Mouse (Mus musculus) R1 (cell line): Measurements from ENCODE around the gene Pfkfb2.
"Not testable (repeated sequence)": the region's sequence is repeated elsewhere in the genome, so short reads cannot be mapped to it uniquely, and the experiment has no call there.

Experiments
- DNase-seq: peaks from one replicate; pipeline ENCODE4 v3.0.0-alpha.2; 2018; ENCODE audit warnings: low read depth, low spot score

The Pfkfb2 gene

DNA sequence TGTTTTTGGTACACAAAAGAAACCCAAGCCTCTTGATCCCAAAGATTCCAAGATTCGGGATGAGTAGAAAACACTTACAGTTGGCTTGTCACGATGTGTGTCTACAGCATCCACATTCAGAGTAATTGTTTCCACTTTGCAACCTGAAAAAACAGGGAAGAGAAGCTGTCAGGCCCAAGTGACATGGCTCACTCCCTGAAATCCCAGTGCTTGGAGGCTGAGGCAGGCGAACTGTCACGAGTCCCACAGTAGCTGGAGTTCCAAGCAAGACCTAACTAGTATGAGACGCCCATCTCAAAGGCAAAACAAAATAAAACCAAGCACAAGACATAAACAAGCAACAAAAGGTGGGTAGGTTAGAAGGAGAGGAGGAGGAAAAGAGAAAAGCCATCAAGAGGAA, 30.5 kb downstream of the Pfkfb2 start:
- no peak for DNase-seq

DNA sequence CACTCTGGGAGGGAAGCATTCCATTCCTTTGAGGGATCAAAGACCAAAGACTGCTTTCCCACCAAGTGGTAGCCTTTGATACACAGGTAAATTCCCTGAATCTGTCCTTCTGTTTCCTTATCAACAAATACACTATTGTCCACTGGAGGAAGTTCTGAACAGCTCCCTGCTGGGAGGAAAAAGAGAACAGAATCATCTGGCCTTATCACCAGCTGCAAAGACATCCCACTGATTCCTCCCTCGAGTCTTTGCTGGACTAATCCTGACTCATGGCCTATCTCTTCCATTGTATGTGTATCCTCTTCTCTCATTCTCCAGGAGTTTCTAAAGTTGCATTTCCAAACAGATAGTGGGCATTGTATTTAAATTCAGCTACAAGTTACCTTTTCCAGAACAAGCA, 45.1 kb downstream of the Pfkfb2 start:
- no peak for DNase-seq

- DNase-seq: no peak
Observed at GRCm38 (mm10) chr1:130681656-130682413, 47.2 kb downstream of the Pfkfb2 start.

DNA sequence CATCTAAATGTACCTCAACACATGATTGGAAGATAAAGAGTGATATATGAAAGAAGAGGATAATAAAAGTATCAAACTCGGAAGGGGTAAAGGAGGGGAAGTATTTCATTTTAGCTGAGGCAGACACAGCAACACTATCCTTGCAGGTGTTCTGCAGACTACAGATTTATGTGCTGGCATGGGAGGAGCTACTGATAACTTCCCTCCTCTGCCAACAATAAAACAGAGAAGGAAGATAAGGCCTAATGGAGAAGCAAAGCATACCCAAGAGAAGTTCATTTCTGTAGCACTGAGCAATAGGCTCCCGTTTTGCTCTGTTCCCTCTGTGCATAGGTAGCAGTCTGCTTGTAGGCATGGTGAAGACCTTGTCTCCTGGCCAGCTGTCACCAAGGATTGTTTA, 48.0 kb downstream of the Pfkfb2 start:
- no peak for DNase-seq

- no peak for DNase-seq
Observed at GRCm38 (mm10) chr1:130678551-130678950, 50.5 kb downstream of the Pfkfb2 start.

- DNase-seq: peak; percentile 15
Observed at GRCm38 (mm10) chr1:130663576-130663975, 65.5 kb downstream of the Pfkfb2 start.

GRCm38 (mm10) chr1:130661454-130661853, 67.6 kb downstream of the Pfkfb2 start, which contains the start of gene C4bp:
C4bp (minus strand) TSS chr1:130661632.
- no peak for DNase-seq

GRCm38 (mm10) chr1:130659641-130660040, 69.4 kb downstream of the Pfkfb2 start:
- DNase-seq: not testable (repeated sequence)

GRCm38 (mm10) chr1:130644103-130644502, 85.0 kb downstream of the Pfkfb2 start:
- DNase-seq: peak; percentile 7

DNA sequence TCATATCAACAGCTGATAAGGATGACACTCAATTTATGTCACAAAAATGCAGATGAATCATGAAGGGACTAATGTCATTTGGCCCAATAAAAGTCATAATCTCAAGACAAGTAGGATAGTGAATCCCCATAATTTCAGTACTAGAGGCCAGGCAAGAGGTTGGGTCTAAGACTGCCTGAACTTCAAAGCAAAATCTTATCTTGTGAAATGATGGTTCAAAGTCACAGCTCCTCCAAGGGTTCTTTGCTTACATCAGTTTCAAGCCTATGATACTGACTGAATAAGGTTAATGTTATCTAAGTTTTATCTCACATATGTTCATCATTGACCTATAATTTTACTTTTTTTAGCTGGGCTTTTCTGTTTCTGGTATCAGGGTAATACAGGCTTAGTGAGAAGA, 88.1 kb downstream of the Pfkfb2 start:
- no peak for DNase-seq
